Mouse (Mus musculus): Measurements from ENCODE around the gene Gm48551.

Gm48551 gene

DNA sequence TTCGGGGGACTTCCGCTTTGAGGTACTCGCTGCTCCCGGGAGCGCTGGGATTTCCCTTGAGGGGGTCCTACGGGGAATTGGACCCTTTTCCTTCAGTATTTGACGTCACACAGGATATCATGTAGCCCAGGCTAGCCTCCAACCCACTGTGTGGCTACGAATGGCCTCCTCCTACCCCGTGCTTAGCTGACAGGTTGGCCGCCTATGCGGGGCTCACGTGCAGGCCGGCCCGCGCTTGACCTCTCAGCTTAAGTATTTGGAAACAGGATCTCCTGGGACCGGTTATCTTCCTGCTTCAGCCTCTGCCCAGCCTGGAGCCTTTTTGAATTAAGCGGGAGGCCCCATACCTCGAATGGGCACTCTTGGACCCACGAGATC, 328 bp downstream of the Gm48551 start:
- no peak for DNase-seq (ENCODE audit: low spot score in 2 of 2)

DNA sequence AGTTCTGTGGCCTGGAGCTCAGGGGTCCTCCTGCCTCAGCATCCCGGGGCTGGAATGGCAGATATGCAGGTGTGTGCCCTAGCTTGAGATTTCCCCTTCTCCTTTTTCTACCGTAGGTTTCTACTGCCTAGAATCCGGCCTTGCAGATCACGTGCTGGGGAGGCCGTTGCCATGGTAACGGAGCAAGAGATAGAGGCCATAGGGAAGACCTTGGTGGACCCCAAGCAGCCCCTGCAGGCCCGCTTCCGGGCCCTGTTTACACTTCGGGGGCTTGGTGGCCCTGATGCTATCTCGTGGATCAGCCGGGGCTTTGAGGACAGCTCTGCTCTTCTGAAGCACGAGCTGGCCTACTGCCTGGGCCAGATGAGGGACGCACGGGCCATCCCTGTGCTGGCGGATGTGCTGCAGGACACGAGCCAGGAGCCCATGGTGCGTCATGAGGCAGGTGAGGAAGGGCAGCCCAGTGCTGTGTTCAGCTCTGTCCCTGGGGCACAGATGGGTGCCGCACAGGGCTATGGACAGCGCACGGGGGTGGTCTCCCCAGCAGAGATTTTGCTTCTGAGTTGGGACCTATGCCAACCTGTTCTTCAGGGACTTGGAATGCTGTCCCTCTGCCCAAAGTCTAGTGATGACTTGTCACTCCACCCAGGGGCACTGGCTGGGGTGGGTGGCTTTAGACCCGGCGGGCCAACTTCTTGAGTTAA, 1.5 kb downstream of the Gm48551 start:
- DNase-seq (ENCODE audit: low spot score in 2 of 2) = no peak

DNA sequence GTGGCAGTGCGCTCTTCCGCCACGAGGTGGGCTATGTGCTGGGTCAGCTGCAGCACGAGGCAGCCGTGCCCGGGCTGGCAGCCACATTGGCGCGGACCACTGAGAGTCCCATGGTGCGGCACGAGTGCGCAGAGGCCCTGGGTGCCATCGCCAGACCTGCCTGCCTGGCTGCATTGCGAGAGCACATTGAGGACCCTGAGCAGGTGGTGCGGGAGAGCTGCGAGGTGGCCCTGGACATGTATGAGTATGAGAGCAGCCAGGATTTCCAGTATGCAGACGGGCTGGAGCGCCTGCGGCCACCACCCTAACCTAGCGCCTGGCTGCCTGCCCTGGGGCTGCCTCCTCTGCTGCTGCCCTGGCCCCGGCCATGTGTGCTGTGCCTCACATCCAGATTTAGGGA, 3.5 kb downstream of the Gm48551 start:
- DNase-seq (ENCODE audit: low spot score in 2 of 2) = no peak

DNA sequence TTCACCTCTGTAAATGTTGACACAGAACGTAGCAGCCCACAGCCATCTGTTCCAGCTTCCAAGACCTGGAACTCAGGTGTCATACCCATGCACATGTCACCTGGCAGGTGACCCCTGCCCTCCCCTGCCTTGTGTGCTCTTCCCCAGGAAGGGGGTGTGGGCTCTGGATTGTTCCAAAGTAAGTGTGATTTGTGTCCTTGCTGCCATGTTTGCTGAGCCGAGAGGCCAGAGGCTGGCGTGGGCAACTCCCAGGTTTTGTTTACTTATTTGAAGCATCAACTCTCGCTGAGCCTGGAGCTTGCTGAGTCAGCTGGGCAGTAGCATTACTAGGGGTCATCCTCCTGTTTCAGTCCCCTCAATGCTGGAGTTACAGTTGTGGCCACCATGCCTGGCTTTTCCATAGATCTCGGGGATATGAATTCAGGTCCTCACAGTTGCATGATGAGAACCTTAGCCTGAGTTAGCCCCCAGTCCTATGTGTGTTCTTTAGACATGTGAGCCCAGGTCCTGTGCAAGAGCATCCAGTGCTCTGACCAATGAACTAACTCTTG, 4.3 kb downstream of the Gm48551 start, which contains the start of gene Gm48552:
Gene Gm48552, plus strand, starts transcription at position 501 of the 551 bp plus-strand sequence.
- no peak for DNase-seq (ENCODE audit: low spot score in 2 of 2)

DNA sequence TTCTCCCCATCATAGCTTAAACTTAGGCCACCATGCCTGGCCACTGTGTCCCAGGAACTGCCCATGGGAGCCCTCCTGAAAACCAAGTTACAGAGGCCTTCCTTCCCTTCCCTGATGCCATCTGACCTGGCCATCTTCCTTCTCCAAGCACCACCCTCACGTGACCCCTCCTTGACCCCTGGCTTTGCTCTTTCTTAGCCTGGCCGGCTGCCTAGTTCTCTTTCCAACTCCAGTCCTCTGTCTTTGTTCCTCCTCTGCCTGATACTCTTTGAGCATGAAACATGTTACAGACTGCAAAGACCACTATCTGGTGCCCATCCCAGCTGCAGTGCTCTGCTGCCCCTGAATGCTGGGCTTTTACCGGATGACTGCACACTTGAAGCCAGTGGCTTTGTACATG, 5.1 kb downstream of the Gm48551 start:
- no peak for DNase-seq (ENCODE audit: low spot score in 2 of 2)

DNA sequence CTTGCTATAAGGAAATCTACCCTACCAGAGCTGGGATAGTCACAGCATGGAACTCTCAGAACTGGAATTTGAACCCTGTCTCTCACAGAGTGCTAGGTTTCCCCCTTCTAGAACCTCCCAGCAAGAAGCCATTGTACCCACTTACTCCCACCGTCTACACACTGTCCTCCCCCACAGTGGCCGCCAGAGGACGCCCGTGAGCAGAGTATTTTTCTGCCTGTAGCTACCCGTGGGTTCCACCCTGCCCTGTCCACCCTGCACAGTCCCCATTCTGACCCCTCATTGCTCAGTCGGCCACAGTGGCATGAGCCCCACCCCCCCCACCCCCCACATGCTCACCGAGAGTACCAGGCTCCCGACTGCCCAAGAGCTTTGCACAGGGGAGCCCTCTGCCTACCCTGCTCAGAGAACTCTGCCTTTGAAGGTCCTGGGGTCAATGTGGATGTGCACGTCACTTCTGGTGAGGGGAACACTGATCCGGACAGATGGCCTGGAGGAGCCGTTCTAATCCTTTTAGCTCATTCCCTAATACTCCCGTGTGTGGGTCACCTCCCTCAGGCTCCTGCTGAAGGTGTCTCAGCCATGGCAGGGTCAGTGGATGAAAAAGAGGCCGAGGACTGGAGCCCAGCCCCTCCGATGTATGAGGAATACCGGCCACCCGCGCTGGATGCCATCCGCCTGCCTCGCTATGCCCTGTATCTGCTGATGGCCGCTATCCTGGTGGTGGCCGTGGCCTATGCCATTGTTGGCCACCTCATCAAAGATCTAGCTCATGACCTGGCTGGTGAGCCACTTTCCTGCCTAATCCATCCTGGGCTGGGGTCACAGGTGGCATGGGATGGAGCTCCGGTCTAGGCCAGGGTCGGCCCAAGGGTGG, 5.8 kb downstream of the Gm48551 start:
- peak in 1 of 2 experiments; percentile 65 for DNase-seq (ENCODE audit: low spot score in 2 of 2)

DNA sequence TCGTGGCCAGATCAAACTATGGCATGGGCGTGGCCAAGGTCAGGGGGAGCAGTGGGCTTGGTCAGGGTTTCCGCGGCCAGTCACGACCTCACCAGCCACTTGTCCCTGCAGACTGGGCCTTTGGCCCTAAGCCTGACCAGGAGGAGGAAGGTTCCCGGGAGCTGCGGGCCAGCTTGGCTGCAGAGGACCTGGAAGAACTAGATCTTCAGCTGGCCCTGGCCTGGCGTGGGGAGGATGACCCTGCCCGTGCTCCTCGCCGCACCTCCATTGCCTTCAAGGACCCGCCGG, 6.4 kb downstream of the Gm48551 start:
- no peak for DNase-seq (ENCODE audit: low spot score in 2 of 2)

DNA sequence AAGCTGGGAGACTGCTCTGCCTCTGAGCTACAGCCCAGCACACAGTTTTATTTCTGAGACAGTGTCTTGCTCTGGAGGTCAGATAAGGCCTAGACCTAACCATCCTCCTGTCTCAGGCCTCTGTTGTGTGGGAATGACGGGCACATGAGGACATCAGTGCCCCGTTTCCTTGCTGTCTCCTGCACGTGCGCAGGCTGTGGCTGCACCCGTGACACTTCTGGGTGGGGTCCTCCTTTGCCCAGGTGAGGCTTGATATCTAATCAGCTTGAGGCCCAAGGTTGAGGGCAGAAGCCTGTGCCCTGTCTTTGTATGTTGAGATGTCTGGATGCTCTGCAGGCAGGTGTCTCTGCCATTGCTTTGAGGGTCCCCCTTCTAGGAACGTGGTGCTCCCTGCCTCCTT, 8.0 kb downstream of the Gm48551 start:
- DNase-seq (ENCODE audit: low spot score in 2 of 2) = no peak

DNA sequence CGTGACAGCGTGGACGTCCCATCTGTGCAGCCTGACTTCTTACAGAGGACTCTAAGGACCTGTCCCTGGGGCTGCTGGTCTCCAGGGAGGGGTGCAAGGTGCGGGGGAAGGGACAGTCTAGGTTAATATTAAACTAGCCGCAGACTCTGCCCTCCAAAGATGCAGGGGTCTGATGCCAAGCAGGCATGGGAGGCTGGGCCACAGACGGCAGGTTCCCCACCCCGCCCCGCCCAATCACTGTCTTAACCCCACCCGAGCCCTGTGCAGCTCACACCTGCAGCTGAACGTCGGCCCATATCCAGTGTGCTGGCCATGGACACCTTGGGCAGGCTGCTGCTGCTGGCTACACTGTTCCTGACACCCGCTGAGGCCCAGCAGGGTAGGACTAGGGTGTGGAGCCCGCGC, 8.5 kb downstream of the Gm48551 start, which contains the start of gene Smim24:
Gene Smim24, plus strand, starts transcription at position 271 of the 405 bp plus-strand sequence.
- DNase-seq (ENCODE audit: low spot score in 2 of 2) = no peak

DNA sequence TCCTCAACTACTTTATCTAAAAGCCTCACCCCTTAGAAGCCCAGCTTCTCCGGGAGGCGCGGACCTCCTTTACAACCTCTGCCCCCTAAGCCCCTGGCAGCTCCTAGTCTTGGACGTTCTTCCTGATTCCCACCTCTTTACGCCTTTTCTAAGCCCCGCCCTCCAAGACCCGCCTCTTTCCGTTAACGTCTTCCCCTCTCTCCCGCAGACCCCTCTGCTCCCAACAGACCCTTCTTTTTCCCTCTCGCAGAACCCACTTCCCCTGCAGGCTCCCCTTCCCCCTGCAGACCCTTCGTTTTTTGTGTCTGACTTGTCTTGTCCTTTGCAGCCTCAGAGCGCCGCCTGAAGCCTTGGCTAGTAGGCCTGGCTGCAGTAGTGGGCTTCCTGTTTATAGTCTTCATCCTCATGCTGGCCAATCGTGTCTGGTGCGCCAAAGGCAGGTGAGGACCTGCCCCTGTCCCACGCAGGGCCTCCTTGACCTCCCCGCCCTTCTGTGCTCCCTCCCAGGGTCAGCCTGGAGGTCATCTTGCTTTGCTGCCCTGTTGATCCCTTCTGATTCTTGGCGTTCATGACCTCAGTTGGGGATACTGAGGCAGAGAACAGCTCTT, 9.3 kb downstream of the Gm48551 start:
- no peak for DNase-seq (ENCODE audit: low spot score in 2 of 2)

DNA sequence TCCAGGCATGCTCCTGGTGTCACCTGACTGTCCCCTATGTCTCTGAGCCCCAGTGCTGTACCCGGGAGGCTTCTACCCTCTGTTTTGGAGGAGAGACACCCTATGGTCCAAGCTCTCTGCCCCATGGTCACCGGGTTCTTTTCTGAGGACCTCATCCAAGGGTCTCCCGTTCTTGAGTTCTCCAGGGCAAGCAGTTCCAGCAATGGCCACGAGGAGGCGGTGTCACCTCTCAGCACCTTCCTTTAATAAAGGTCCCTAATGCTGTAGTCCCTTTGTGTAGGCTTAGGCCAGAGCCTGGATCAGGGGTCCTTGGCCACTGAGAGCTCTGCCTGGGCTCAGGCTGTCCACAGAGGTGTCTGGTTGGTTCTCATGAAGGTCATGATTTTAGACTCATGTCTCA, 10.9 kb downstream of the Gm48551 start:
- no peak for DNase-seq (ENCODE audit: low spot score in 2 of 2)

DNA sequence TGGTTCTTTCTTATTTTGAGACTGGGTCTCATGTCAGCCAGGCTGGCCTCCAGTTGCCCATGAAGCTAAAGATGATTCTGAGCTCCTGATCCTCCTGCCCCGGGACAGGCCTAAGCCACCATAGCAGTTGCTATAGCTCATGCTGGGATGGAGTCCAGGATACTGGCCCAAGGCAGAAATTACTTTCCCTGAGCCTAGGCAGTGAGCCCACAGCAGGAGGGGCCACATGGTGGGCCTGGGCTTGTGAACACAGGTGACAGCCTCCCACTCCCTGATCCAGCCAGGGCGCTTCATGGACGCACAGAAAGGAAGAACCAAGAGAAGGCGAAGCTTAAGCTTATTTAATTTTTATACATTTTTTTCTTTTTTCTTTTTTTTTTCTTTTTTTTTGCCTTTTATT, 11.6 kb downstream of the Gm48551 start:
- no peak for DNase-seq (ENCODE audit: low spot score in 2 of 2)

DNA sequence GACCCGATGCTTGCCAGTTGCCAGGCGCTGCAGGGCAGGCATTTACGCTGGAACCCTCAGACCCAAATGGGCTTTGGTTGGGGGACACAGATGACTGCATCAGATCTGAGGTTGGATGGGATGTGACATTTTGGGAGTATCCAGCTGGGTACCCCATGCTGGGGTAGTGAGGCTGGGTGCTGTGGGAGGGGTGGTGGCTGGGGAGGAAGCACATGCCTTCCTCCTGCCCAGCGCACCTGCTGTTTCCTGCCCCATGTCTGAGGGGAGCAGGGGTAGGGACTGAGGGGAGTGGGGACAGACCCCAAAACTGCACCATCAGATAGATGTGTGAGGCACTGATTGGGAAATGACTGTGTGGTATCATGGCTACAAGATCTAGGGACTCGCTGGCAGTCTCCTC, 12.5 kb downstream of the Gm48551 start:
- no peak for DNase-seq (ENCODE audit: low spot score in 2 of 2)

DNA sequence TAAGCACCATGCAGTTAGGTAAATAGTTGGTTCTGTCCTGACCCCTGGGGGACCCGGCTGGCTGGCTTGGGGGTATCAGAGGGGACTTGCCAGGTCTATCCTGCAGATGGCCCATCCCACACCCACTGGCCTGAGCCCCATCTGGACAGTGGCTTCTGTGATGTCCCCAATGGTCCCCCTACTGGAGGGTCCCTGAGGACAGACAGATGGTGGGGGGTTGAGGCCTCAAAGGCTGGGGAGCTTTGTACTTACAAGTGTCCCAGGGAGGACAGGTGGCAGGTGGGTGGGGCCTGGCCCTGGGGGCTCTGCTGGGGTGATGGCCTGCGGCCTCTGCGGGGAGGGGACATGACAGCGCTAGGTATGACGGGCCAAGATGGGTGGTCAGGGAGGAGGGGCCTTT, 15.0 kb downstream of the Gm48551 start:
- no peak for DNase-seq (ENCODE audit: low spot score in 2 of 2)

DNA sequence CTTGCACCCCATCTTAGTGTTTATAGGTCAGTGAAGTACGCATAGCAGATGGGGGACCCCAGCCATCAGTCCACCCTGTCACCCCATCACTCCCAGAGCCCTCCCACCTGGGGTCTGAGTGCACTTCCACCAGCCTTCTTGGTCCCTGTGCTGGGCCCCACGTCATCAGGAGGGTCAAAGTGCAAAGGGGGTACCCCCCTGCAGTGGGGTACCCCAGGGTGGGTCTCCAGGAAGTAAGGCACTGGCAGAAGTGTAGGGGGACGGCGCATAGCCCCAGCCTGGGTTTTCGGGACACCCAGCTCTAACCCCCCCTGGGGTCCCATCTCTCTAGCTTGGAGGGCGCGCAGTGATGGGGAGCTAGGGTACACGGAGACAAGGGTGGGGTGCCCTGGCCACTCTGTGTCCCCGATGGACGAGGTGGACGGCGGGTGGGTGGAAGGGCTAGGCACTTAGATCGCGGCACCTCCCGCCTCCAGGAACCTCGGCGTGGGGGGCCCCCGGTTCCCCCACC, 15.6 kb downstream of the Gm48551 start:
- DNase-seq (ENCODE audit: low spot score in 2 of 2) = no peak

DNA sequence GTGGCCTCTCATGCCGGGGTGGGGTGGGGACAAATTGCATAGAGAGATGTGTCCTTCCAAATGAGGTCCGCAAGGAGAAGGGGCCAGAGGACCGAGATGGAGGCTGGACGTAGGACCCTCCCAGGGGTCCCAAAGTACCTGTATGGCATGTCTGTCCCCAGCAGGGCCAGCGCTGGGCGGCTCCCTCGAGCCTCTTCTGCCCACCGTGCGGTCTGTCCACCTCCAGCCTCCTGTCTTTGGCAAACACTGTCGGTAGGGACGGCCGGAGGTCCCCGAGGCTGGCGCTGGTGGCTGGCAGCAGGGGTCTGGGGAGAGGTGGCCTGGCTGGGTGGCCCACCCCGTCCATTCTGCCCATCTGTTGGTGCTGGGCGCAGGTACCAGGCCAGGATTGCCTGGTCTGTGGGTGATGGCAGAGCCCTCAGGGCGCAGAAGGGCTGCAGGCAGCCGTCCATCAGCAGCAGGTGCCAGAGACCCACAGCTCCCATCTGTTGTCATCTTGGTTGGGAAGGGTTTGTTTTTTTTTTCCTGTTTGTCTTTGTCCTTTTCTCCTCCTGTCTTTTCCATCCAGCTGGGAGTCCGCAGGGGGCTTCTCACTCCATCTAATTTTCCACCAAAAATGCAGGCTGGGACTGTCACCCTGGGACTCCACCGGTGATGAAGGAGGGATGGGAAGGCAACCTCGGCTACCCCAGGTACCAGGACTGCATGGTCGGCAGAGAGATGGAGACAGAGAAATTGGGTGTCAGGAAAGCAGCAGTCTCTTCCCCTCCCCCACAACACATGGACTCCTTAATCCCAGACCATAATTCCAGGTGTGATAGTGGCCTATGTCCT, 16.3 kb downstream of the Gm48551 start:
- DNase-seq (ENCODE audit: low spot score in 2 of 2) = no peak

DNA sequence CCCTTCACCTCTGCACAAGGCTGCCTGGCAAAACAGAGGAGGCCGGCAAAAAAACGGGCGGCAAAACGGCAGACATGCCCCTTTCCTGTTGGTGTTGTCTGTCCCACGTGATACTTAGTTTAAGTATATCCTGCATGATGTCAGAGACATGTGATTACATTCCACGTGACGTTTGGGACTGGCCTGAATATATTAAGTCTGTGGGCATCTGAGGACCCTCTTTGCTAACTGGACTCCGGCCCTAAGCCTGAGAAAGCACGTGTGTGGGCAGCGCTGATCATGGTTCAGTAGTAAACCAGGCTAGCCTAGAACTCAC, 16.9 kb downstream of the Gm48551 start:
- DNase-seq (ENCODE audit: low spot score in 2 of 2) = no peak

DNA sequence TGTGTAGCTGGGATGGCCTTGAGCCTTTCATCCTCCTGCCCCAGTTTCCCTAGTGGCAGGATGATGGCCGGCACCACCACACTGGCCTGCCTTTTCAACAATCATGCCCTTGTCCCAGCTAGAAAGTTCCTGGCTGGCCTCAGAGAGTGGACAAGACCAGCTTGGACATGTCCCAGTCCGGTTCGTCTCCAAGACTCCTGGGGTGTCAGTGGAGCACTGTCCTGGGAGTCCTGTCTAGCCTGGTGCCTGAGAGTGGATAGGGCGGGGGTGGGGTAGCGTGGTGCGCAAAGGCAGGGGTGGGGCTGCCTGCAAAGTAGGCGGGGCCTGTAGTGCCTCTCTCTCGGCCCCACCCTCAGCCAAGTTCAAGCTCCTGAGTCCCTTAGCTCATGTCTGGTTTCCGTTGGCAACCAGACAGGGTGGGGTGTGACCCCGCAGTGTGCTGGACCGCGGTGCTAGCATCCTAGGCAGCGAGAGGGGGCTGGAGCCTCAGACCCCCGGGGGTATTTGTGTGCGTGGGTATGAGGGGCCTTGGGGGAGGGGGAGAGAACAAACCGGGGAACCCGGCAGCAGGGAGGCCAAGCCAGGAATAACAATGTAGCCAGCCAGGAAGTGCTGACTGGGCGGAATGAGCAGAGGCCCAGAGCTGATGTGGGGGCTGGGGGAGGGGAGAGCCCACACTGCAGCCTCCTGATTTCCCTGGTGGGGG, 17.4 kb downstream of the Gm48551 start:
- peak in 1 of 2 experiments; percentile 74 for DNase-seq (ENCODE audit: low spot score in 2 of 2)

DNA sequence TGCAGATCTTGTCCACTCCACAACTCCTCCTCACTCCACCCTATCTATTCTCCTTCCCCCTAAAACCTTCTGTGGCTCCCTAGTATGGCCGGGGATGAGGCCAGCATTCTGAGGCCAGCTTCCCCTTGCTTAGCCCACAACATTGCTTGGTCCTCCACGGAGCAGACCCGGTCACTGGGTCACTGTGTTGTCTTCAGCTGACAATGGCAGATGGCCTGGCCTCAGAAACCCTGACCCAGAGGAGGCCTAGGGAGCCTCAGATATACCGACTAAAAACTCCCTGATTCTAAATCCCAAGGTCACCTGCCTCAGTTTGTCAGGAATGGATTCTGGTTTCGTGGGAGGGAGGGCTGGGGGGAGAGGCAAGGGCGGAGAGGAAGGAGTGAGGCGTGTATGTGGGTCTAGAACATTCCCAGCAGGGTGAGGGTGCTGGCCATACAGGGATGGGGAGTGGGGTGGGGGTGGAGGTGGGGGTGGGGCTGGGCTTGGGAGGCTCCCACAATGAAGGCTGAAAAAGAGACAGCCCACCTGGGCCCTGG, 18.0 kb downstream of the Gm48551 start:
- no peak for DNase-seq (ENCODE audit: low spot score in 2 of 2)

DNA sequence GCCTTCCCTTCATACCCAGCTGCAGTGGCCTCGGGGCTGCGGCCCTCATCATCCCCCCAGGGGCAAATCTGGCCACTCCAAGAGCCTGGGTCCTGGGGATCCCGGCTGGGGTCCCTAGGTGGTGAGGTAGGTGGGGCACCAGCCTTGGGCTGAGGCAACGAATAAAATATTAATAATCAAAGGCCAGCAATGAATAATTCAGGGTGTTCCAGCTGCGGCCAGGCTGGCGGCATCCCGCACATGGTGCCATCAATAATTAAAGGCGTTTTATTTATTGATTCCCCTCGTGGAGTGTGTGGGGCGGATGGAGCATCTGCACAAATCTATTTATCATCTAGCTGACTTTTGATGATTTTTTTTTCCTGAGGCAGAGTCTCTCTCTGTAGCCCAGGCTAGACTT, 19.2 kb downstream of the Gm48551 start:
- DNase-seq (ENCODE audit: low spot score in 2 of 2) = no peak

DNA sequence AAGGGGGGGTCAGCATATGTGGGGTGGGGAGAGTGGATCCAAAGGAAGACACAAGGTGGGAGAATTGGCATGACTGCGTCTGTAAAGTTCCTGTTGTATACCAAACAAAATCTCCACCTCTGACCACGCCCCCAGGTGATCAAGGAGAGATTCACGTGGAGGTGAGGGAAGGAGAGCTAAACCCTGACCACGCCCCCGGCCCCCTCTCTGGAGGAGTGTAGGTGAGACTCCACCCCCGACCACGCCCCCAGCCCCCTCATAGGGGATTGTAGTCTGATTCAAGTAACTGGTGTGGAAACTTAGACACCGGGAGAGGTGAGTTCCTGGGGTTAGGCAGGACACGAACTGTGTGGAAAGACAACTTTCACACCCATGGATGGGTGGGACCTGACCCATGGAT, 19.8 kb downstream of the Gm48551 start:
- no peak for DNase-seq (ENCODE audit: low spot score in 2 of 2)
